Mouse (Mus musculus) erythroblast, embryonic 14.5 days (primary cell): ENCODE measurements around the gene Isoc2b. TPM values are rescaled to one million over a fixed set of nuclear protein-coding genes. Genes with fewer than 3 reads are reported as not detected.

ENCODE experiments used
- H3K27me3 ChIP-seq: 2 replicates; pipeline ENCODE4 v1.6.1; 2012; ENCODE audit warnings: inconsistent platforms; ENCODE audit not compliant: control insufficient read depth
- H3K36me3 ChIP-seq: 2 replicates; pipeline ENCODE4 v1.6.1; 2012; ENCODE audit warnings: mild to moderate bottlenecking, inconsistent platforms; ENCODE audit not compliant: control insufficient read depth
- H3K4me1 ChIP-seq: 2 replicates; pipeline ENCODE4 v1.6.1; 2012; ENCODE audit warnings: inconsistent platforms; ENCODE audit not compliant: control insufficient read depth
- H3K4me3 ChIP-seq: replicated peaks from 2 replicates; pipeline ENCODE3; 2012; ENCODE audit warnings: moderate library complexity, mild to moderate bottlenecking, inconsistent platforms
- H3K9me3 ChIP-seq: 2 replicates; pipeline ENCODE4 v1.6.1; 2012; ENCODE audit warnings: low read length, inconsistent platforms, mixed read lengths; ENCODE audit not compliant: control insufficient read depth
- GATA1 ChIP-seq: IDR thresholded peaks from 2 replicates; pipeline ENCODE4 v1.6.1; 2012; ENCODE audit warnings: low read length, inconsistent platforms, mixed read lengths
- TAL1 ChIP-seq: IDR thresholded peaks from 3 replicates; pipeline ENCODE4 v1.6.1; 2012; ENCODE audit warnings: low read length, inconsistent platforms, mixed read lengths
- polyA plus RNA-seq: library from polyadenylated mRNA; stranded (reverse); fragments of >175 nt; gene quantifications from 2 replicates; pipeline ENCODE4 v1.2.3, GENCODE M21; 2012

The Isoc2b gene
- polyA plus RNA-seq, 1 experiment: not detected

GRCm38 (mm10) chr7:4795767-4796433 lies 74.2 kb downstream of the Isoc2b start:
- Histone ChIP-seq H3K4me1 (peaks cover 38% of the 10 kb centered on the region), H3K27me3 (no peaks in the 10 kb centered on the region), H3K4me3 (no peak overlapping the region), H3K36me3 (peaks cover 62% of the 10 kb centered on the region), H3K9me3 (no peaks in the 10 kb centered on the region)
- TF ChIP-seq GATA1 (no peak), TAL1 (no peak)

Other genes starting within 250 kb of the Isoc2b start
- gene Tmem86b, start 238.8 kb downstream of the Isoc2b start, polyA plus RNA-seq: 2.3 and 2.7 TPM in 2 replicates
- 23.5 and 30.2 TPM in 2 replicates for gene Ppp6r1, start 211.2 kb downstream of the Isoc2b start, polyA plus RNA-seq
- gene Hspbp1, start 185.2 kb downstream of the Isoc2b start, polyA plus RNA-seq: 12.9 and 13.0 TPM in 2 replicates
- gene Brsk1, start 179.7 kb downstream of the Isoc2b start, polyA plus RNA-seq: 0.01 TPM in 1 of 2 replicates, not detected in the other
- not detected in 2 replicates for gene Tmem150b, start 145.0 kb downstream of the Isoc2b start, polyA plus RNA-seq
- 67.3 and 67.8 TPM in 2 replicates for gene Kmt5c, start 130.1 kb downstream of the Isoc2b start, polyA plus RNA-seq
- 25.4 and 26.4 TPM in 2 replicates for gene Cox6b2, start 117.2 kb downstream of the Isoc2b start, polyA plus RNA-seq
- not detected in 2 replicates for gene Fam71e2, start 99.0 kb downstream of the Isoc2b start, polyA plus RNA-seq
- gene Il11, start 87.4 kb downstream of the Isoc2b start, polyA plus RNA-seq: not detected in 2 replicates
- not detected in 2 replicates for gene Tmem190, start 87.3 kb downstream of the Isoc2b start, polyA plus RNA-seq
- 6.1 and 6.2 TPM in 2 replicates for gene Tmem238, start 80.6 kb downstream of the Isoc2b start, polyA plus RNA-seq
- gene Rpl28, start 77.4 kb downstream of the Isoc2b start, polyA plus RNA-seq: 1,289 and 1,793 TPM in 2 replicates
- gene Ube2s, start 57.7 kb downstream of the Isoc2b start, polyA plus RNA-seq: 142 and 163 TPM in 2 replicates
- gene Shisa7, start 25.6 kb downstream of the Isoc2b start, polyA plus RNA-seq: not detected in 2 replicates
- 1.3 and 2.4 TPM in 2 replicates for gene Isoc2a, start 6.9 kb upstream of the Isoc2b start, polyA plus RNA-seq
- gene Gm36210, start 36.3 kb upstream of the Isoc2b start, polyA plus RNA-seq: 0.05 TPM in 1 of 2 replicates, not detected in the other
- 8.5 and 8.9 TPM in 2 replicates for gene Zfp628, start 45.0 kb upstream of the Isoc2b start, polyA plus RNA-seq
- 0.38 and 0.51 TPM in 2 replicates for gene Nat14, start 51.8 kb upstream of the Isoc2b start, polyA plus RNA-seq
- not detected in 2 replicates for gene Ssc5d, start 55.5 kb upstream of the Isoc2b start, polyA plus RNA-seq
- gene Sbk2, start 94.1 kb upstream of the Isoc2b start, polyA plus RNA-seq: not detected in 2 replicates
- gene Sbk3, start 100.9 kb upstream of the Isoc2b start, polyA plus RNA-seq: not detected in 2 replicates
- 0.15 and 0.37 TPM in 2 replicates for gene Zfp579, start 125.9 kb upstream of the Isoc2b start, polyA plus RNA-seq
- gene Zfp524, start 144.2 kb upstream of the Isoc2b start, polyA plus RNA-seq: 6.2 and 8.1 TPM in 2 replicates
- gene Fiz1, start 144.4 kb upstream of the Isoc2b start, polyA plus RNA-seq: 3.5 and 6.0 TPM in 2 replicates
- gene Gm44973, start 145.2 kb upstream of the Isoc2b start, polyA plus RNA-seq: not detected in 2 replicates
- 1.7 and 1.8 TPM in 2 replicates for gene Zfp865, start 150.1 kb upstream of the Isoc2b start, polyA plus RNA-seq
- gene Ccdc106, start 150.3 kb upstream of the Isoc2b start, polyA plus RNA-seq: 0.06 TPM in 1 of 2 replicates, not detected in the other
- not detected in 2 replicates for gene 4632433K11Rik, start 163.9 kb upstream of the Isoc2b start, polyA plus RNA-seq
- gene Zfp784, start 168.2 kb upstream of the Isoc2b start, polyA plus RNA-seq: 0.06 and 0.09 TPM in 2 replicates
- 0.10 and 0.26 TPM in 2 replicates for gene Zfp580, start 181.3 kb upstream of the Isoc2b start, polyA plus RNA-seq
- gene U2af2, start 191.9 kb upstream of the Isoc2b start, polyA plus RNA-seq: 43.1 and 44.9 TPM in 2 replicates
- gene Epn1, start 210.0 kb upstream of the Isoc2b start, polyA plus RNA-seq: 227 and 231 TPM in 2 replicates
- not detected in 2 replicates for gene Rfpl4, start 246.7 kb upstream of the Isoc2b start, polyA plus RNA-seq